Mouse (Mus musculus) hindbrain, embryonic 10.5 days (tissue): ENCODE results near the gene Borcs5. TPM values are rescaled to one million over a fixed set of nuclear protein-coding genes. Genes with fewer than 3 reads are reported as not detected.
A peak's percentile ranks its signal among the peaks of the same experiment; 100 is the strongest.

Source experiments
- DNase-seq: peaks from one replicate; pipeline ENCODE4 v3.0.0-alpha.2; 2017; ENCODE audit warnings: low spot score
- H3K27ac ChIP-seq: fragments of 300-500 bp; sonication (generic); 2 replicates; pipeline ENCODE4 v1.5.1; 2016; ENCODE audit warnings: mild to moderate bottlenecking, moderate library complexity
- H3K27me3 ChIP-seq: fragments of 300-500 bp; sonication (generic); 2 replicates; pipeline ENCODE4 v1.6.1; 2016; ENCODE audit warnings: mild to moderate bottlenecking; ENCODE audit not compliant: poor library complexity, insufficient read depth, severe bottlenecking
- H3K36me3 ChIP-seq: fragments of 300-500 bp; sonication (generic); 2 replicates; pipeline ENCODE4 v1.6.1; 2016; ENCODE audit warnings: mild to moderate bottlenecking, moderate library complexity
- H3K4me1 ChIP-seq: fragments of 300-500 bp; sonication (generic); replicated peaks from 2 replicates; pipeline ENCODE4 v1.6.1; 2016; ENCODE audit warnings: mild to moderate bottlenecking
- H3K4me3 ChIP-seq: fragments of 300-500 bp; sonication (generic); 2 replicates; pipeline ENCODE4 v1.5.1; 2016; ENCODE audit warnings: mild to moderate bottlenecking, moderate library complexity
- H3K9me3 ChIP-seq: fragments of 300-500 bp; sonication (generic); 2 replicates; pipeline ENCODE4 v1.6.1; 2016; ENCODE audit warnings: mild to moderate bottlenecking, moderate library complexity
- WGBS: fragments of 180-500 bp; shearing (Covaris S2); methylation state at CpG from one replicate; pipeline ENCODE4 v1.1.7; 2016; 5-methylcytosine and 5-hydroxymethylcytosine counted together
- polyA plus RNA-seq: library from polyadenylated mRNA; unstranded; fragments of >200 nt; fragmentation: Nextera tagmentation; extraction: Ambion mirVana; gene quantifications from 2 replicates; pipeline ENCODE4 v1.2.1, GENCODE M21; 2016

Gene Borcs5
- polyA plus RNA-seq, 1 experiment from 2014 or later = 28.7 TPM

DNA sequence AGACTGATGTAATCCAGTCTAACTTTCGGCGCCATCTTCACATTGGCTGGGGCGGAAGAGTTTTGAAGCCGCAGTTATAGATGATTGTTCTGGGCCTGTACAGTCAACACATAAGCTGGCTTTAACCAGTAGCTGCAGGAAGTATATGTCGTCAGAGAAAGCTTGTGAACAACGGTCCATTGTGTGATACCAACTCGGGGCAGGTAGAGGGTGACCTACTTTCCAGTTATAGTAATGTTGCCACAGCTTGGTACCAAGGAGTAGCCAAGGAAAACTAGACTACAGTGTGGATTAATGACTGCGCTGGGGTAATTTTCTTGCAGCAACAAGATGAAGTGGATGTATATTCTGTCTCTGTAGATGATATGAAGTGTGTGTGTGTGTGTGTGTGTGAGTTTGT is 5.8 kb upstream of the Borcs5 start:
- peaks cover 10% of the 10 kb centered on the region for H3K4me1 ChIP-seq
- DNase-seq = no peak
- H3K4me3 ChIP-seq = no peak overlapping the region
- WGBS = 89% methylated on average over 8 of the region's 8 CpGs
- H3K36me3 ChIP-seq = no peaks in the 10 kb centered on the region
- H3K9me3 ChIP-seq = no peaks in the 10 kb centered on the region
- H3K27me3 ChIP-seq = peaks cover 36% of the 10 kb centered on the region
- no peak overlapping the region for H3K27ac ChIP-seq

DNA sequence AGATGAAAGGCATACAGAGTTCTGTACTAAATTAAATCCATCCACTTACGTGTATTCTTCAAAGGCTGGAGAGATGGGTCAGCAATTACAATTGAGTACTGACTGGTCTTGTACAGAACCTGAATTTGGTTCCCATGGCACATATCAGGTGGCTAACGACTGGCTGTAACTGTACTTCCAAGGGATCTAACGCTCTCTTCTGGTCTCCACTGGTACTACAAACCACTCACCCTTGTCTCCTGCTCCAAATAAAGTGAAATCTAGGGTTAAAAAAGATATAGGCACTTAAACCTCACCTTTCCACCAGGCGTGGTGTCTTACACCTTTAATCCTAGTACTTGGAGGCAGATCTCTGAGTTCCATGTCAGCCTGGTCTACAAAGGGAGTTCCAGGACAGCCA is 2.8 kb upstream of the Borcs5 start:
- H3K4me3 ChIP-seq = no peak overlapping the region
- WGBS = 53% methylated on average over 4 of the region's 4 CpGs
- no peaks in the 10 kb centered on the region for H3K9me3 ChIP-seq
- peaks cover 13% of the 10 kb centered on the region for H3K4me1 ChIP-seq
- H3K36me3 ChIP-seq = no peaks in the 10 kb centered on the region
- peaks cover 25% of the 10 kb centered on the region for H3K27me3 ChIP-seq
- DNase-seq = no peak
- no peak overlapping the region for H3K27ac ChIP-seq

DNA sequence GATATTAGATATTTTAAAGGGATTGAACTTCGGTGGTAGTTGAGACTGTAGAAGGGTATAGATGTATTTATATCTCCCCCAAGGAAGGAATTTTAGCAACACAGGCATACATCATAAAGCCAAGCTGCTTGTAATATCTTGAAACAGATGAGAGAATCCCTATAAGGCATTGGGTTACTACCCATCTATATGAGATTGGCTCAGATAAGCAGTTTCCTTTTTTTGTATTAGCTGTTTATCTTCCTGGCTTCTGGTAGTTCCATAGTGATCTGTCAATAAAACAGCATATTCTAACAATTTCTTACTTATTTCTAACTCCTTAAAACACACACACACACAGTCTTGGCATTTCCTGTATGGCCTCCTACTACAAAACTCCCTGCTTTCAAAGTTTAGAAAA is 590 bp downstream of the Borcs5 start:
- WGBS = 90% methylated on average over 1 of the region's 1 CpGs
- Histone ChIP-seq H3K27me3 (no peaks in the 10 kb centered on the region), H3K27ac (no peak overlapping the region), H3K36me3 (no peaks in the 10 kb centered on the region), H3K4me1 (peaks cover 7% of the 10 kb centered on the region; the same call in 1 of the 2 replicates), H3K4me3 (no peak overlapping the region), H3K9me3 (no peaks in the 10 kb centered on the region)
- DNase-seq = no peak

DNA sequence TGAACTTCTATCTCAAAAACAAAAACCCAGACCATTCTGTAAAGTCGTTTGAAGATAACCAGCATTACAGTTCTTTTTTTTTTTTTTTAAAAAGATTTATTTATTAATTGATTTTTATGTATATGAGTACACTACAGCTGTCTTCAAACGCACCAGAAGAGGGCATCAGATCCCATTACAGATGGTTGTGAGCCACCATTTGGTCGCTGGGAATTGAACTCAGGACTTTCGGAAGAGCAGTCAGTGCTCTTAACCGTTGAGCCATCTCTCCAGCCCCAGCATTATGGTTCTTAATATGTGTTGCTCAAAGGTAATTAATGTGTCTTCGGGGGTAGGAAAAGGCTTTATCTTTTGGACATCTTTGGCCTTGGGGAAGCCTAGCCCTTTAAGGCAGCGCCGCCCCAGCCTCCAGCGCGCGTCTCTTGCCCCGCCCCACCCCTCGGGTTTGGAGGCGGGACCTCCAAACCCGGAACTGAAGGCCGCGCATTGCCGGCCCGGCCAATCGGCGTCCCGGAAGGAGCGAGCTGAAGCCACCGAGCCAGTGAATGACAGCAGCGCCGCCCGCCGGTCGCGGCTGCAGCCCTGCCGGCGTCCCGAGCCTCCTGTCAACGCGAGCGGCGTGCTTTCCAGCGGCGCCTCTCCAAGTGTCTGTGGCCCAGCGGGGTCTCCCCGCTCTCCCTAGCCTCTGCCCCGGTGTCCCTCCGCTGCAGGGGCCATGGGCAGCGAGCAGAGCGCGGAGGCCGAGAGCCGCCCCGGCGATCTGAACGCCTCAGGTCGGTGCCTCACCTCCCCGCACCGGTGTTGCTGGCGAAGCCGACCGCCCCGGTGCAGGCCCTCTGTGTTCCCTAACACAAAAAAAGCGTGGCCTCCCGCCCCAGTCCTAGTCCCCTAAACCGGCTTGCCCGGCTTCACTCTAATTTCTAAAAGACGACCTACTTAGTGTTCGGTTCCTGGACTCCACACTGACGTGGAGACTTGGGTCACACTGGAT is 1.5 kb downstream of the Borcs5 start:
- Histone ChIP-seq H3K27ac (peak overlapping the region; percentile 91), H3K9me3 (no peaks in the 10 kb centered on the region), H3K4me1 (peaks cover 7% of the 10 kb centered on the region; the same call in 1 of the 2 replicates), H3K4me3 (peak overlapping the region; percentile 92), H3K36me3 (peaks cover 7% of the 10 kb centered on the region; the same call in 1 of the 2 replicates), H3K27me3 (no peaks in the 10 kb centered on the region)
- 1% methylated on average over 65 of the region's 65 CpGs for WGBS
- DNase-seq = peak; percentile 95

DNA sequence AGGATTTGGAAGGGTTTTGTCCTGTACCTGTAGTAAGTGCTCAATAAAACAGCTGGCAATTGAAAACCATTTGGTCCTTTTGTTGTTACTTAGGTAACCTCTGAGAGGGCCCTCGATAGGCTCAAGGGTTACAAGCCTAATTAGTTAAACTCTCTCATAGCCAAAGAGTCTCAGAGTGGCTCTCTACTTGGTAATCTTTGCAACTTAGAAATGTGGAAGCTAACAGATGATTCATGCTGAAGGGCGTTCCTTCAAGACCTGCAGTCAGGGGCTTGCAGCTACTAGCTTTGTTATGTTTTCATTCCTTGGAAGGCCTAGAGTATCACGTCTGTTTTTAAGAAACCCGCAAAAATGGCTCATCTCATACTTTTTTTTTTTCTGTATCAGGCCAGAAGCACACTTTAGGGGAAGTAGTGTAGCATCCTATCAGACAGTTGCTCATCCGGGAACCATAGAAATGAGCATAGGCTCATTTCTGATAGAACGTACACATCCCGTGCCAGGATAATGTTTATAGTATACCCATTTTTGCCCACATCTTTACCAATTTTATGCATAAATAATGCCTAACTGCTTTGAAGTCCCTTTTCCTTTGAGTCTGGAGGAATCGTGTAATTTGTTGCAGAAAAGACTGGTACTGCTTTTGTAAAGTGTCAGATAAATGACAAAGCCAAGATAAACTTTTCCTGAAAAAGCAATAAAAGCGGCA is 2.6 kb downstream of the Borcs5 start:
- H3K9me3 ChIP-seq = no peaks in the 10 kb centered on the region
- 85% methylated on average over 9 of the region's 9 CpGs for WGBS
- DNase-seq = no peak
- peaks cover 10% of the 10 kb centered on the region; the same call in 1 of the 2 replicates for H3K36me3 ChIP-seq
- no peak overlapping the region for H3K27ac ChIP-seq
- peak overlapping the region; percentile 92 for H3K4me3 ChIP-seq
- H3K4me1 ChIP-seq = peaks cover 8% of the 10 kb centered on the region
- no peaks in the 10 kb centered on the region for H3K27me3 ChIP-seq

DNA sequence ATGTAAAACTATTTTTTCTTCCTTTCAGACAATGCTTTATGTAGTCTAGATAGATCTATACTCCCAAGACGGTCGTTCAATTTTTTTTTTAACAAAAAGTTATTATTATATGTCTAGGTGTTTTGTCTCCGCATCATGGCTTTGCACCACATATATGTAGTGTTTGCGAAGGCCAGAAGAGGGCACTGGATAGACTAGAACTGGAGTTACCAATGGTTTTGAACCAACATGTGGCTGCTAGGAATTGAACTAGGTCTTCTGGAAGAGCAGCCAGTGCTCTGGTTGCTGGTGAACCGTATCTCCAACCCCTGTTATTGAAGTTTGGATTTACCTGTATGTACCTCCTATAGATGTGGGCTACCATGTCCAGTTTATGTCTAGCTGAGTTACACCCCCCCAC is 4.0 kb downstream of the Borcs5 start:
- H3K27ac ChIP-seq = no peak overlapping the region
- peaks cover 10% of the 10 kb centered on the region; the same call in 1 of the 2 replicates for H3K36me3 ChIP-seq
- no peak overlapping the region for H3K4me3 ChIP-seq
- H3K4me1 ChIP-seq = peaks cover 22% of the 10 kb centered on the region
- no peaks in the 10 kb centered on the region for H3K9me3 ChIP-seq
- WGBS = 90% methylated on average over 5 of the region's 5 CpGs
- H3K27me3 ChIP-seq = no peaks in the 10 kb centered on the region
- DNase-seq = no peak

DNA sequence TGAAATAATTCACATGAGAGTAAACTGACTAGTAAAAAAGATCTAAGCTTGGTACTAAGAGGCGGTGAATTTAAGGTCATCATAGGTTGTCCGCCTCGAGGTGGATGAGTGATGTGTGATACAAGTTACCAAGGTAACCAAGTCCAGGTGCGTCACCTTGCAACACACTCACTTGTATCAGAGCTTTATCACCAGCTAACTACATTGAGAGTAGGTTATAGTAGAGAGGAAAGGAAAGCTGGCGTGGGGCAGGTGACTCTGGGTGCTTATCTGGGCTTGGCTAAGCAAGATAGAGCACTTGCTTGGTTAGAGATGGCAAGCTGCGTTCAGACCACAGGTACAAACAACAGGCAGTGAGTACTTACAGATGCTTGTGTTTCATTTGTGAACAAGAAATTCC is 7.5 kb downstream of the Borcs5 start:
- H3K27me3 ChIP-seq = no peaks in the 10 kb centered on the region
- WGBS = 94% methylated on average over 6 of the region's 6 CpGs

DNA sequence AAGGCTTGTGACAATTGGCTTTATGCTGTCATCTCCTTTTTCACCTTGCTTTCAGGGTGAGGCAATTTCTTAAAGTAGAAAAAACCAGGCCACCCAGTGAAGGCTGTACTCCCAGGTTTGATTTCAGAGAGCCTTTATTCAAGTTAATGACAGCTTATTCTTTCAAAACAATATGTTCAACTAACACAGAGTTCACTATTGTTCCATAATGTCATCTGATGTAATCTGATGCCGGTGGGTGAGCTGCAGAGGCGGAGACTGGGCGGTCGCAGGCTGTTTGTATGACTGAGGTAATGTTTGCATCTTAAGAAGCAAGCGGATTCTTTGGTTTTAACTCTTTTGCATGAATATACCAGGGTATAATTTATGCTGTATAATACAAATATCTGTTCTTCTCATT is 8.3 kb downstream of the Borcs5 start:
- DNase-seq = no peak
- peak overlapping the region; percentile 66; the same call in 1 of the 2 replicates for H3K27ac ChIP-seq
- WGBS = 23% methylated on average over 5 of the region's 5 CpGs

More for the DNA sequence above, 7.5 kb downstream of the Borcs5 start:
- Histone ChIP-seq H3K4me1 (peaks cover 25% of the 10 kb centered on the region), H3K9me3 (no peaks in the 10 kb centered on the region), H3K4me3 (no peak overlapping the region), H3K36me3 (peaks cover 10% of the 10 kb centered on the region; the same call in 1 of the 2 replicates), H3K27ac (no peak overlapping the region)
- no peak for DNase-seq

DNA sequence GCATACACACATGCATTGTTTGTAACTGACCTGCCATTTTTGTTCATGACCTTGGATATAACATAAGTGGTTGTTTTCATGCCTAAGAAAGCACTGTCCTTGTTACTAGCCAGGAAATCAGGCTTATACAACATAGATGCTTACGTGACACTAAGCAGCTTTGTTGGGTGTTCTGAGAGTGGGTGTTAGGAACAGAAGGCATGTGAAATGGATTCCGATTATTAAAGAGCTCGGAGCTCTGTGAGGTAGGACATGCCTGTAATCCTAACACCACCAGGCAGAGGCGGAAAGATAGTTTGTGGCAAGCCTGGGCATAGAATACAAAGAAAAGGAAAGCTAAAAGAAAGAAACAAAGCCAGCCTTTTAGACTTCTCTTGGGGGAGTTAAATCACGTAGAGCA is 9.0 kb downstream of the Borcs5 start:
- peak overlapping the region; percentile 59 for H3K27ac ChIP-seq
- DNase-seq = no peak

More for the DNA sequence above, 8.3 kb downstream of the Borcs5 start:
- peaks cover 10% of the 10 kb centered on the region; the same call in 1 of the 2 replicates for H3K36me3 ChIP-seq
- H3K9me3 ChIP-seq = no peaks in the 10 kb centered on the region
- peaks cover 24% of the 10 kb centered on the region for H3K4me1 ChIP-seq
- no peaks in the 10 kb centered on the region for H3K27me3 ChIP-seq
- H3K4me3 ChIP-seq = no peak overlapping the region

DNA sequence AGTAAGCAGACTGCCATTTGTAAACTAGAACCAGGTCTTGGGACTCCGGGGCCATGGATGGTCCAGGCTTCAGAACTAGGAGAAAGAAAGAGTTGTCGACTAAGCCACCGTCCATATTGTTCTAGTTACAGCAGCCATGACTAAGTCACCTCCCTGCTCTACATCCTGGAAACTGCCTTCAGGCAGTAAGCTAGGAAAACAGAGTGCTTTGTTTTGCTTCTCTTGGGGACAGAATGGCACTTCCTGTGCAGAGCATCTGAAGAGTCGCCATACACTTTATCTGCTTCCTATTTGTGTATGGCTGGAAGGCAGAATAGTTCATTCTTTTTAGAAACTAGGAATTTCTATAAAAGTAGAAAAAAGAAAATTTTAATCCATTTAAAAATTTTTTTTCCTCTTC is 17.2 kb downstream of the Borcs5 start:
- no peaks in the 10 kb centered on the region for H3K4me1 ChIP-seq
- H3K4me3 ChIP-seq = no peak overlapping the region
- no peak overlapping the region for H3K27ac ChIP-seq
- H3K9me3 ChIP-seq = no peaks in the 10 kb centered on the region
- H3K27me3 ChIP-seq = no peaks in the 10 kb centered on the region
- whole genome bisulfite sequencing = 67% methylated on average over 4 of the region's 4 CpGs
- no peak for DNase-seq
- no peaks in the 10 kb centered on the region for H3K36me3 ChIP-seq

More for the DNA sequence above, 9.0 kb downstream of the Borcs5 start:
- H3K9me3 ChIP-seq = no peaks in the 10 kb centered on the region
- H3K27me3 ChIP-seq = no peaks in the 10 kb centered on the region
- no peak overlapping the region for H3K4me3 ChIP-seq
- H3K4me1 ChIP-seq = peaks cover 24% of the 10 kb centered on the region
- H3K36me3 ChIP-seq = peaks cover 10% of the 10 kb centered on the region; the same call in 1 of the 2 replicates
- WGBS = 68% methylated on average over 5 of the region's 5 CpGs

DNA sequence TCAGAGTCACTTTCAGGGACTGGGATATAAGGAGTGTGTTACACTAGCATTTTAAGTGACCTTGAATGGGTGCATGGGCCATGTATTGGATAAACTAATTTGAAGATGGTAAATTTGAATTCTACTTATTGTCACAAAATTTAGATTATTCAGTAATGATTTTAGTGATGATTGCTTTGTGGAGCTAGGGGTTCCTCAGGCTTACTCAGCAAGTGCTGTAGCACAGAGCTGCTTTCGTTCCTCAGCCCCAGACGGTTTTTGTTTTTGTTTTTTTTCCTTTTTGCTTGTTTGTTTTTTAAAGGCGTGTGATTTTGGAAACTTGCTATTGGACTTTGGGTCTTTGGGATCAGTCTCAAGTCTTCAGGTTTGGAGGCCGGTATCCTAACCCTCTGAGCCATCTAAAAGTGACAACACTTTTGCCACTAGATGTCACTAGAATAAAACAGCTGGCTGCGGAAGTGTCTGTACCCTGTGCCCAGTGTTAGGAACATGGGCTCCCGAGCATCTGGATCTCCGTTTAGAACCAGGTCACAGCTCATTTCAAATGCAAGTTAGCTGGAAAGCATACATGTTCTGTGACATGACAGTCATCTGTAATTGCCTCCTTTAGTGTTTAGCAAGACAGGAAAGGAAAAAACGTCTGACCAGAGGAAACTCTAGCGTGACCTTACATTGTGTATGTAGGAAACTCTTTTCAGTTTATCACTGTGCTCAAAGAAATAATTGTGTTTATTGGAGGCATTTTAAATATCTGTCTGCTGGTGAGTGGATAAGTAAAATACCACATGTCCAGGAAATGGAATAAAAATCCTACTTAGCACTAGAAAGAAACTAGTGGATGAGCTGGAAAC is 20.0 kb downstream of the Borcs5 start:
- Histone ChIP-seq H3K9me3 (no peaks in the 10 kb centered on the region), H3K4me1 (no peaks in the 10 kb centered on the region), H3K27me3 (no peaks in the 10 kb centered on the region), H3K4me3 (no peak overlapping the region), H3K36me3 (no peaks in the 10 kb centered on the region), H3K27ac (no peak overlapping the region)
- DNase-seq = peak; percentile 30
- WGBS = 22% methylated on average over 9 of the region's 9 CpGs

DNA sequence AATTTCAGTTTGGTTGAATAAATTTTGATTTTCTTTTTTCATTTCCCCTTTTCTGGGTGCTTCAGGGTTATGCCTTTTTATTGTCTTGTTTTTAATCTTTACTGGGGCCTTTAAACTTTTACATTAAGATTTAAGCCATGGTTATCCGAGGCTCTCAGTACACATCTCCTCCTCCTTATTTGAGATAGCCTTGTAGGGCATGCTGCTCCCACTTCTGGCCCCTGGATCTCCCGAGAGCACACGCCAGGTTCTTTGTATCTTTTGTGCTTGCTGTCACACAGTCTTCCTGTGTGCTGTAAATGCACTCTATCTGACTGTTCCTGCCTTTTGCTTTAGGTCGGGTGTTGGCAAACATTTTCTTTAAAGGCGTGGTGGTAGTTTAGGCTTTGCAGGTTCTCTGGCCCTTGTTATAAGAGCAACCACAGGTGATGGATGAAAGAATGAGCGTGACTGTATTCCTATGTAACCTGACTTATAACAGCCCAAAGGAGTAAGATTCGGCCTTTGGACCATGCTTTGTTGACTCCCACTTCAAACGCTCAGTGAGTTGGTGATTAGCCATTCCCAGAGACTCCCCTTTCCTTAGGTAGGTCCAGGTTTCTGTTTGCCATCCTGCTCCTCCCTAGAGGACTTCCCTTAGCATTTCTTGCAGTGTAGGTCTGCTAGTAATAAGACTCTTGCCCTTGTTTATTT is 21.6 kb downstream of the Borcs5 start:
- DNase-seq = no peak
- Histone ChIP-seq H3K36me3 (no peaks in the 10 kb centered on the region), H3K4me3 (no peak overlapping the region), H3K27me3 (no peaks in the 10 kb centered on the region), H3K27ac (no peak overlapping the region), H3K9me3 (no peaks in the 10 kb centered on the region), H3K4me1 (no peaks in the 10 kb centered on the region)
- WGBS = 82% methylated on average over 8 of the region's 8 CpGs
